ENCODE assay signal across 15 mouse cellular contexts in the genomic region with DNA sequence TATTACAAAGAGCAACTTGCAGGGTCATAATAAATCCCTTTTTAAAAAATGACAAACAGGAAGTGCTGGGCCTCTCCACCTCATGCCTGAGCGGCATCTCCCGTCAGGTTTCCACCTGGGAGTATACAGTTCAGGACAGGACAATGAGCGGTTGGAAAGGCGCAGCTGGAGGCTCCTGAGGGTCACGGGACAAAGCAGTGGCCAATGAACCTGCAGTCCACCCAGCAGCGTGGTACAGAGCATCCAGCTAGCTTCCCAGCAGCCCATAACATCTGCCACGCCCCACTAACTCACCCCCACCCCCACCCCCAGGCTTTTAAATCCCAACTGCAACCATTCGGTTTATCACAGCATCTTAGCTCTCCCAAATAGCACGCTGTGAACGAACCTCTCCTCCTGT. TPM values are rescaled to one million over a fixed set of nuclear protein-coding genes. Genes with fewer than 3 reads are reported as not detected.
DNase-seq lines count a peak whose midpoint lies in the region; ATAC-seq and TF ChIP-seq lines count a peak whose summit lies in the region.
"Had no signal": no experiment of that assay in that cellular context is flagged by ENCODE, and none has a peak within 500 bp of the region (broad histone marks: within the 10 kb centered on the region; RNA-seq: fewer than 3 reads in every experiment).

No protein-coding gene starts in this region.

- no peaks in the 10 kb centered on the region for H3K9me3 ChIP-seq in heart, embryonic 10.5 days
- 0 out of 2 replicates have a peak, but pooled peaks cover 4% of the 10 kb centered on the region for H3K9me3 ChIP-seq in limb, embryonic 13.5 days
- no peaks in the 10 kb centered on the region for H3K9me3 ChIP-seq in limb, embryonic 10.5 days (replicated peaks)
- no peaks in the 10 kb centered on the region for H3K9me3 ChIP-seq in forebrain, embryonic 16.5 days (ENCODE audit: control insufficient read depth, low read length)
- no peaks in the 10 kb centered on the region for H3K9me3 ChIP-seq in neural tube, embryonic 14.5 days (ENCODE audit: control insufficient read depth, low read length)
- H3K9me3 ChIP-seq: embryonic facial prominence, embryonic 13.5 days had no signal

- H3K36me3 ChIP-seq in heart, embryonic 10.5 days, result 0 out of 2 replicates have a peak, but pooled peaks cover 5% of the 10 kb centered on the region
- H3K36me3 ChIP-seq in limb, embryonic 13.5 days, result peaks cover 2% of the 10 kb centered on the region
- no peaks in the 10 kb centered on the region for H3K36me3 ChIP-seq in limb, embryonic 10.5 days
- H3K36me3 ChIP-seq in forebrain, embryonic 16.5 days (ENCODE audit: control insufficient read depth, insufficient read depth), result no peaks in the 10 kb centered on the region
- H3K36me3 ChIP-seq in neural tube, embryonic 14.5 days (ENCODE audit: control insufficient read depth, insufficient read depth, low read length), result no peaks in the 10 kb centered on the region
- H3K36me3 ChIP-seq in thymus, adult 2 months (ENCODE audit: control insufficient read depth, insufficient read depth, low read length), result no peaks in the 10 kb centered on the region
- H3K36me3 ChIP-seq: embryonic facial prominence, embryonic 13.5 days had no signal

- ATAC-seq in limb, embryonic 13.5 days (ENCODE audit: low FRiP score, low read depth), result no peak
- no peak for ATAC-seq in forebrain, embryonic 16.5 days
- ATAC-seq in neural tube, embryonic 14.5 days (ENCODE audit: low read depth), result peak; percentile 36; the same call in 1 of the 2 replicates
- ATAC-seq: liver, postnatal 0 days had no signal

- H3K9ac ChIP-seq in limb, embryonic 13.5 days, result 0 out of 2 replicates have a peak overlapping the region, but pooled peaks have one; percentile 8
- H3K9ac ChIP-seq in forebrain, embryonic 16.5 days (replicated peaks; ENCODE audit: low read depth, low read length), result no peak overlapping the region
- H3K9ac ChIP-seq in neural tube, embryonic 14.5 days (replicated peaks; ENCODE audit: low read depth, low read length), result no peak overlapping the region
- H3K9ac ChIP-seq: embryonic facial prominence, embryonic 13.5 days; liver, postnatal 0 days had no signal

- no peak overlapping the region for H3K4me2 ChIP-seq in limb, embryonic 13.5 days (replicated peaks)
- H3K4me2 ChIP-seq in forebrain, embryonic 16.5 days (ENCODE audit: low read length), result no peak overlapping the region
- no peak overlapping the region for H3K4me2 ChIP-seq in neural tube, embryonic 14.5 days (ENCODE audit: low read depth, low read length)
- H3K4me2 ChIP-seq: embryonic facial prominence, embryonic 13.5 days had no signal

- 58% methylated on average over 10 of the region's 10 CpGs for WGBS in heart, embryonic 10.5 days
- 53% methylated on average over 10 of the region's 10 CpGs for WGBS in limb, embryonic 13.5 days
- 62% methylated on average over 10 of the region's 10 CpGs for WGBS in limb, embryonic 10.5 days
- 25% methylated on average over 10 of the region's 10 CpGs for WGBS in forebrain, embryonic 16.5 days
- WGBS in neural tube, embryonic 14.5 days, result 16% methylated on average over 10 of the region's 10 CpGs
- 84% methylated on average over 10 of the region's 10 CpGs for WGBS in thymus, adult 2 months
- WGBS in cerebellum, adult 2 months, result 59% methylated on average over 10 of the region's 10 CpGs

- TF ChIP-seq POLR2A in thymus, adult 2 months (IDR thresholded peaks at IDR 0.05; ENCODE audit: control insufficient read depth, extremely low read depth, insufficient read depth, low read length, poor library complexity), result no peak
- no peak for TF ChIP-seq POLR2A in cerebellum, adult 2 months (IDR thresholded peaks at IDR 0.05; ENCODE audit: borderline replicate concordance, insufficient read depth, low read length)

- H3K27me3 ChIP-seq in heart, embryonic 10.5 days (ENCODE audit: insufficient read depth, poor library complexity, severe bottlenecking), result peaks cover 4% of the 10 kb centered on the region; the same call in 1 of the 2 replicates
- H3K27me3 ChIP-seq in limb, embryonic 13.5 days, result no peaks in the 10 kb centered on the region
- H3K27me3 ChIP-seq in limb, embryonic 10.5 days (ENCODE audit: low read depth, poor library complexity, severe bottlenecking), result peaks cover 7% of the 10 kb centered on the region; the same call in 1 of the 2 replicates
- H3K27me3 ChIP-seq in forebrain, embryonic 16.5 days (replicated peaks; ENCODE audit: control insufficient read depth, insufficient read depth, low read length), result no peaks in the 10 kb centered on the region
- H3K27me3 ChIP-seq in neural tube, embryonic 14.5 days (ENCODE audit: control insufficient read depth, insufficient read depth, low read length), result no peaks in the 10 kb centered on the region
- no peaks in the 10 kb centered on the region for H3K27me3 ChIP-seq in thymus, adult 2 months (ENCODE audit: control insufficient read depth, insufficient read depth, low read length)
- H3K27me3 ChIP-seq in cerebellum, adult 2 months (ENCODE audit: control insufficient read depth, insufficient read depth, low read length), result no peaks in the 10 kb centered on the region
- H3K27me3 ChIP-seq: embryonic facial prominence, embryonic 13.5 days had no signal

- peaks cover 33% of the 10 kb centered on the region for H3K4me1 ChIP-seq in heart, embryonic 10.5 days
- peaks cover 8% of the 10 kb centered on the region for H3K4me1 ChIP-seq in limb, embryonic 13.5 days
- peaks cover 11% of the 10 kb centered on the region for H3K4me1 ChIP-seq in limb, embryonic 10.5 days
- peaks cover 16% of the 10 kb centered on the region for H3K4me1 ChIP-seq in forebrain, embryonic 16.5 days (replicated peaks; ENCODE audit: control insufficient read depth, insufficient read depth, low read length)
- H3K4me1 ChIP-seq in neural tube, embryonic 14.5 days (ENCODE audit: control insufficient read depth, insufficient read depth, low read length), result peaks cover 10% of the 10 kb centered on the region
- H3K4me1 ChIP-seq in thymus, adult 2 months (replicated peaks; ENCODE audit: control insufficient read depth, insufficient read depth, low read length), result peaks cover 21% of the 10 kb centered on the region
- H3K4me1 ChIP-seq in cerebellum, adult 2 months (ENCODE audit: control insufficient read depth, insufficient read depth, low read length), result no peaks in the 10 kb centered on the region

- no peak for DNase-seq in heart, embryonic 10.5 days (ENCODE audit: low spot score)
- no peak for DNase-seq in heart, postnatal 36 days
- no peak for DNase-seq in limb, embryonic 10.5 days (ENCODE audit: low spot score)
- DNase-seq in thymus, adult 2 months, result no peak
- DNase-seq in cerebellum, adult 2 months, result no peak
- DNase-seq: adrenal gland, postnatal 14 days; cerebellum, adult 9-11 months; liver, postnatal 0 days; thymus, postnatal 25 days had no signal

- H3K4me3 ChIP-seq in heart, embryonic 10.5 days, result no peak overlapping the region
- H3K4me3 ChIP-seq in limb, embryonic 13.5 days, result no peak overlapping the region
- no peak overlapping the region for H3K4me3 ChIP-seq in limb, embryonic 10.5 days
- no peak overlapping the region for H3K4me3 ChIP-seq in forebrain, embryonic 16.5 days (replicated peaks; ENCODE audit: low read length)
- H3K4me3 ChIP-seq in neural tube, embryonic 14.5 days (ENCODE audit: low read depth, low read length), result no peak overlapping the region
- H3K4me3 ChIP-seq in thymus, adult 2 months (ENCODE audit: control insufficient read depth, insufficient read depth, low read length), result no peak overlapping the region
- H3K4me3 ChIP-seq in cerebellum, adult 2 months (replicated peaks; ENCODE audit: insufficient read depth, low read depth, low read length), result no peak overlapping the region
- H3K4me3 ChIP-seq: embryonic facial prominence, embryonic 13.5 days; myocyte had no signal

- peak overlapping the region; percentile 3; the same call in 1 of the 2 replicates for H3K27ac ChIP-seq in heart, embryonic 10.5 days
- H3K27ac ChIP-seq in limb, embryonic 13.5 days, result no peak overlapping the region
- H3K27ac ChIP-seq in limb, embryonic 10.5 days, result no peak overlapping the region
- H3K27ac ChIP-seq in forebrain, embryonic 16.5 days (ENCODE audit: low read length), result peak overlapping the region; percentile 42; the same call in 1 of the 2 replicates
- 0 out of 2 replicates have a peak overlapping the region, but pooled peaks have one; percentile 28 for H3K27ac ChIP-seq in neural tube, embryonic 14.5 days (ENCODE audit: low read depth, low read length)
- H3K27ac ChIP-seq in thymus, adult 2 months (ENCODE audit: control insufficient read depth, insufficient read depth, low read length), result no peak overlapping the region
- H3K27ac ChIP-seq in cerebellum, adult 2 months (ENCODE audit: insufficient read depth, low read length), result no peak overlapping the region
- H3K27ac ChIP-seq: embryonic facial prominence, embryonic 13.5 days; macrophage had no signal

- no peak for TF ChIP-seq CTCF in thymus, adult 2 months (IDR thresholded peaks at IDR 0.05; ENCODE audit: borderline replicate concordance, control insufficient read depth, extremely low read depth, insufficient read depth, low read length, poor library complexity)
- TF ChIP-seq CTCF in cerebellum, adult 2 months (IDR thresholded peaks at IDR 0.05; ENCODE audit: borderline replicate concordance, insufficient read depth, low read depth, low read length), result no peak

- intact Hi-C loops in heart, postnatal 36 days (cut with DNase I), result no loop called here

RNA-seq across cellular contexts. Expression of a gene that starts 19.9 kb away (rescaled TPM):
- polyA plus RNA-seq in heart, embryonic 10.5 days (2016; fragmentation: Nextera tagmentation; extraction: Ambion mirVana), result 1.3 and 2.3 TPM in 2 replicates
- total RNA-seq in heart, postnatal 36 days (2021), result 1 to 10 TPM; 6.4 to 7.2 TPM
- 2.0 TPM in 2 replicates for polyA plus RNA-seq in limb, embryonic 13.5 days (2015; fragmentation: Nextera tagmentation; extraction: Ambion mirVana)
- 0.67 and 0.86 TPM in 2 replicates for polyA plus RNA-seq in limb, embryonic 10.5 days (2016; fragmentation: Nextera tagmentation; extraction: Ambion mirVana)
- polyA plus RNA-seq in forebrain, embryonic 16.5 days (2015; fragmentation: Nextera tagmentation; extraction: Ambion mirVana), result 4.6 and 5.6 TPM in 2 replicates
- 2.4 and 2.6 TPM in 2 replicates for polyA plus RNA-seq in neural tube, embryonic 14.5 days (2014; fragmentation: Nextera tagmentation; extraction: Ambion mirVana)
- polyA plus RNA-seq in thymus, adult 2 months (2012; rRNA removed), result 40.0 and 47.8 TPM in 2 replicates
- polyA plus RNA-seq in cerebellum, adult 2 months (2012; rRNA removed), result 0.49 and 0.60 TPM in 2 replicates
- polyA plus RNA-seq: macrophage had no signal

RNA-seq across cellular contexts. Expression of a gene that starts 43.8 kb away (rescaled TPM):
- polyA plus RNA-seq in heart, embryonic 10.5 days (2016; fragmentation: Nextera tagmentation; extraction: Ambion mirVana), result 9.6 and 11.6 TPM in 2 replicates
- total RNA-seq in heart, postnatal 36 days (2021), result 10 to 100 TPM; 29.6 to 35.3 TPM
- polyA plus RNA-seq in limb, embryonic 13.5 days (2015; fragmentation: Nextera tagmentation; extraction: Ambion mirVana), result 15.0 and 15.3 TPM in 2 replicates
- 13.0 and 14.1 TPM in 2 replicates for polyA plus RNA-seq in limb, embryonic 10.5 days (2016; fragmentation: Nextera tagmentation; extraction: Ambion mirVana)
- 56.8 and 57.8 TPM in 2 replicates for polyA plus RNA-seq in forebrain, embryonic 16.5 days (2015; fragmentation: Nextera tagmentation; extraction: Ambion mirVana)
- polyA plus RNA-seq in neural tube, embryonic 14.5 days (2014; fragmentation: Nextera tagmentation; extraction: Ambion mirVana), result 17.1 and 23.6 TPM in 2 replicates
- 35.1 and 37.1 TPM in 2 replicates for polyA plus RNA-seq in thymus, adult 2 months (2012; rRNA removed)
- polyA plus RNA-seq in cerebellum, adult 2 months (2012; rRNA removed), result 36.0 and 40.4 TPM in 2 replicates

Comparison
In these comparisons a context has a peak if more than half of its experiments do, and no peak if none do; other contexts are left out.
1. H3K27ac ChIP-seq: peak in heart, embryonic 10.5 days (single experiment), forebrain, embryonic 16.5 days (single experiment) and neural tube, embryonic 14.5 days (single experiment); none in limb, embryonic 13.5 days (single experiment), limb, embryonic 10.5 days (single experiment), thymus, adult 2 months (single experiment) and cerebellum, adult 2 months (single experiment).